Mouse (Mus musculus): ENCODE data around the gene Copz2. TPM values are rescaled to one million over a fixed set of nuclear protein-coding genes. Genes with fewer than 3 reads are reported as not detected.

Gene Copz2
- polyA plus RNA-seq, 1 experiment from 2014 or later = 25.6 TPM

DNA sequence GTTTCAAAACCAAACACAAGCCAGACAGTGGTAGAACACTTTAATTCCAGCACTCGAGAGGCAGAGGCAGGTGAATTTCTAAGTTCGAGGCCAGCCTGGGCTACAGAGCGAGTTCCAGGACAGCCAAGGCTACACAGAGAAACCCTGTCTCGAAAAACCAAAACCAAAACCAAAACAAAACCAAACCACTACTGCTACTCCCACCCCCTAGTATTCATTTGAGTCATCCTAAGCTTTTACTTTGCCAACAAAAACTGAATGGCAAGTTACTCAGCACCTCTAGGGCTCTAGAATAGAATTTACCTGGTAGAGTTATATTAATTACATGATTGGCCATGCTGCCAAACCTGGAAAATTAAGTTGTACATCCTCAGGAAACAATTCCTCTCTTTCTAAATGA lies 10.0 kb downstream of the Copz2 start:
- H3K4me3 ChIP-seq = no peak overlapping the region
- H3K27ac ChIP-seq = no peak overlapping the region
- no peaks in the 10 kb centered on the region for H3K36me3 ChIP-seq (replicated peaks)
- no peaks in the 10 kb centered on the region for H3K9me3 ChIP-seq
- peaks cover 15% of the 10 kb centered on the region for H3K27me3 ChIP-seq (ENCODE audit: poor library complexity, severe bottlenecking)
- WGBS = 82% methylated on average over 4 of the region's 4 CpGs
- DNase-seq (ENCODE audit: extremely low spot score, low spot score) = no peak
- peaks cover 43% of the 10 kb centered on the region for H3K4me1 ChIP-seq

DNA sequence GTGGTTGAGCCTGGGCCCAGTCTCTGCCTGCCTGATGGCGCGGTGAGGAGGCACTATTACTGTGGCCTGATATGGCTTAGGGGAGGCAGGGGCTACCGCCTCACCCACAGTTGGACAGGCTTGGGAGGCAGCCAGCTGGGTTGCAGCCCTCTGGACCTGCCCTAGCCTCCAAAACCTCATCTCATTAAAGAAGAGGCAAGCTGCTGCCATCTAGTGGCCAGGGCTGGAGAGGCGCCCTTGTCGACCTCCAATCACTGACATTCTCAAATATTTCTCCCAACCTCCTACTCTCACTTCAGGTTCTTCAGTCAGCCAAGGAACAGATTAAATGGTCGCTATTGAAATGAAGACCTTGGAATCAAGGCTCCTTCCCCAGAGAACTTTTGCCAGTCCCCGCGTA lies 10.9 kb downstream of the Copz2 start:
- no peaks in the 10 kb centered on the region for H3K36me3 ChIP-seq (replicated peaks)
- peak; percentile 87 for DNase-seq (ENCODE audit: extremely low spot score, low spot score)
- H3K27me3 ChIP-seq (ENCODE audit: poor library complexity, severe bottlenecking) = peaks cover 15% of the 10 kb centered on the region
- no peak overlapping the region for H3K4me3 ChIP-seq
- 9% methylated on average over 8 of the region's 8 CpGs for WGBS
- H3K4me1 ChIP-seq = peaks cover 43% of the 10 kb centered on the region
- H3K9me3 ChIP-seq = no peaks in the 10 kb centered on the region
- no peak overlapping the region for H3K27ac ChIP-seq

DNA sequence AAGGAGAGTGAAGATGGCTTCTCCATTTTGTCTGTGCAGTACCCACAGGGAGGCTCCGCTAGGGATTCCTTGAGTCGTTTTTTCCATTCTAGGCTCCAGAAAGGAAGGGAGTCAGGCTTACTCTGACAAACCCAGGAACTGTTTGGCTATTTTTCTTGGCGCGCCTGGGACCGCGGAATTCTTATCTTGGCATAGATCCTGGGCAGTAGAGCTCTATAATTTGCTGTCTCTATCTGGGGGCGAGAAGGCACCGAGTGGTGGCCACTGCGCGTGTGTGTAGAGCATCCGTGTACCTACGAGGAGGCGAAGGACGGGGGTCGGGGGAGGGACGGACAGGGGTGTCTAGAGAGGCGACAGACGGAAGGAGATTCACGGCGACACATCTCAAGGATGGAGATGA lies 11.8 kb downstream of the Copz2 start:
- WGBS = 2% methylated on average over 20 of the region's 20 CpGs

DNA sequence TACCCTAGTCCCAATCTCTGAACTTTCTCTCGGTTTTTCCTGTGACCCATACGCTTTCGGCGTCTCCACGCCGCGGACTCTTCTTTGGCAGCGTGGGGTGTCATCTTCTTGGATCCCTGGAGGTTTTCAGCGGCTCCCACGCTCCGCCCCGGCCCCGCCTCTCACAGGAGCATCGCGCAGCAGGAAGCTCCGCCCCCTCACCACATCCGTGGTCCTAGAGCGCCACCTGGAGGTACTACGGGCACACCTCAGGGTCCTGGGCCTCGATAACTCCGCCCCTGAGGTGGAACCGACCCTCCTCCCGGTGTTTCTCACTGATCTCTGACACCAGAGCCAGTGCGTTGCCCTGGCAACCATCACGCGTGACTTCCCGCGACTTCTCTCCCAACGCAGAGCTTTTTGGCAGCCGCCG lies 12.2 kb downstream of the Copz2 start:
- peak; percentile 97 for DNase-seq (ENCODE audit: extremely low spot score, low spot score)
- Histone ChIP-seq H3K27ac (0 out of 2 replicates have a peak overlapping the region, but pooled peaks have one; percentile 54), H3K9me3 (no peaks in the 10 kb centered on the region), H3K4me1 (peaks cover 46% of the 10 kb centered on the region), H3K36me3 (replicated peaks) (no peaks in the 10 kb centered on the region), H3K4me3 (peak overlapping the region; percentile 58), H3K27me3 (ENCODE audit: poor library complexity, severe bottlenecking) (peaks cover 15% of the 10 kb centered on the region)
- under 1% methylated on average over 31 of the region's 31 CpGs for WGBS

More for the DNA sequence above, 11.8 kb downstream of the Copz2 start:
- Histone ChIP-seq H3K4me3 (peak overlapping the region; percentile 58), H3K27ac (no peak overlapping the region), H3K27me3 (ENCODE audit: poor library complexity, severe bottlenecking) (peaks cover 15% of the 10 kb centered on the region), H3K4me1 (peaks cover 43% of the 10 kb centered on the region), H3K9me3 (no peaks in the 10 kb centered on the region), H3K36me3 (replicated peaks) (no peaks in the 10 kb centered on the region)
- no peak for DNase-seq (ENCODE audit: extremely low spot score, low spot score)

DNA sequence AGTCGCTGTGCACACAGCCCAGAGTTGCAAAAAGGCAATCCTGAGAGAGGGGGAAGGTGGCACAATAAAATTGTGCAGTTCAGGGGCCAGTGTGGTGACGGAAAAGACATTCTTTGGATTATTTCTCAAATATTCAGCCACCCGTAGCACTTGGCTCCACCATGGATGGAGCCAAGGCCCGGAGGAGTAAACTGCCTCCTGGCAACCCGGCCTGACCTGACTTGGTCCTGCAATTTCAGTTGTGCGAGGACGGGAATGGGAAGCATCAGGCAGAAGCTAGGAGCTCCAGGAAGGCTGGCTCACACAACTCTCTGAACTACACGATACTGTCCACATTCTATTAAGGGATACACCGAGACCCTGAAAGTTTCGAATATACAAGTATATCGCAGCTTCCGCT lies 12.9 kb downstream of the Copz2 start:
- Histone ChIP-seq H3K4me3 (peak overlapping the region; percentile 58), H3K4me1 (peaks cover 51% of the 10 kb centered on the region), H3K36me3 (replicated peaks) (no peaks in the 10 kb centered on the region), H3K27me3 (ENCODE audit: poor library complexity, severe bottlenecking) (peaks cover 15% of the 10 kb centered on the region), H3K27ac (0 out of 2 replicates have a peak overlapping the region, but pooled peaks have one; percentile 54), H3K9me3 (no peaks in the 10 kb centered on the region)
- 70% methylated on average over 12 of the region's 12 CpGs for WGBS
- DNase-seq (ENCODE audit: extremely low spot score, low spot score) = no peak

DNA sequence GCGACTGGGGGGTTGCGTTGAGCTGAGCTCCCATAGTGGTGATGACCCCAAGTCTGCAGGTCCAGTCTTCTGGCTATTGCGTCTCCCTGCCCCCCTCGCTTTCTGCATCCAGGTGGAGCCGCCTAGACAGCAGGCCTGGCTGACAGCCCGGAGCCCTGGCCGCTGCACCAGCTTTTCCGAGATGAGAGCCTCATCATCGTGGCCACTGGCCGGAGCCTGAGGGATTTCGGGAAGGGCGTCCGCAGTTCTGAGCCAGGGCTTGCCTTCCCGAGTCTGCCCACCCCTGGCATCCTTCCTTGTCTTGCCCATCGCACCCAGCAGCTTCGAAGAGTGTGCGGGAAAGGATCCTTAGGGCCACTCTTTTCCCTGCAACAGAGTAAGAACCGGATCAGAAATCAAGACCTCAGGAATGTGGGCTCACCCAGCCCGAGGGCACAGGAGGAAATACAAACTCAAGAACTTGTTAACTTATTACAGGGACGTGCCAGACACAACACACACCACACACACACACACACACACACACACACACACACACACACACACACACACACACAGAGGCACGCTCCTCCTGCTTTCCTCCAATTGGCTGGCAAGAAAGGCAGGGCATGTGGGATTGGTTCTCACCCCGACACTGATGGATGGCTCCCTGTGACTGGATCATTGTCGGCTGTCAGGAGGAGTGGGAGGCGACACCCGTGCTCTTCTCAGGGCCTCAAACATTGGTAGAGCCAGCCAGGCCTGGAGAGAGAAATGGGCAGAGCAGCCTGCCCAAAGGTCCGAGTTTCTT lies 13.7 kb downstream of the Copz2 start:
- peak overlapping the region; percentile 38 for H3K4me3 ChIP-seq

DNA sequence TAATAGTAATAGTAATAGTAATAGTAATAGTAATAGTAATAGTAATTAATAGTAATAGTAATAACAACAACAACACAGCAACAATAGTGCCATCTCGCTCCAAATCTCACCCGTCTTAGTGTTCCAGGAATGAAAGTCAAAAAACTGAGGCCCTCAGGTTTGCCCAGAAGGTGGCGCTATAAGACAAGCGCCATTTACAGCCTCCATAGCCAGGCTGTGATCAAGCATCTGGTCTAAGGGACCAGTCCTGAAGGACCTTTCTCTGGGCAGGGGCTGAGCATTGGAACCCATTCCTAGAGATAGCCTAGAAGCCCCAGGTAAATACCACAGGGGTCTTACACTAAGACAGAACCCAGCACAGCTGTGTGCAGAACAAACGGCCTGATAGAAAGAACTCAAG lies 17.5 kb downstream of the Copz2 start:
- WGBS = 16% methylated on average over 5 of the region's 5 CpGs
- Histone ChIP-seq H3K4me3 (no peak overlapping the region), H3K4me1 (peaks cover 57% of the 10 kb centered on the region), H3K36me3 (replicated peaks) (no peaks in the 10 kb centered on the region), H3K9me3 (no peaks in the 10 kb centered on the region), H3K27me3 (ENCODE audit: poor library complexity, severe bottlenecking) (peaks cover 5% of the 10 kb centered on the region; the same call in 1 of the 2 replicates), H3K27ac (peak overlapping the region; percentile 84)
- DNase-seq (ENCODE audit: extremely low spot score, low spot score) = peak; percentile 81

More for the DNA sequence above, 13.7 kb downstream of the Copz2 start:
- peaks cover 52% of the 10 kb centered on the region for H3K4me1 ChIP-seq
- no peaks in the 10 kb centered on the region for H3K36me3 ChIP-seq (replicated peaks)
- no peaks in the 10 kb centered on the region for H3K9me3 ChIP-seq
- peaks cover 15% of the 10 kb centered on the region for H3K27me3 ChIP-seq (ENCODE audit: poor library complexity, severe bottlenecking)
- peak; percentile 79 for DNase-seq (ENCODE audit: extremely low spot score, low spot score)
- 22% methylated on average over 26 of the region's 26 CpGs for WGBS
- peak overlapping the region; percentile 80 for H3K27ac ChIP-seq

DNA sequence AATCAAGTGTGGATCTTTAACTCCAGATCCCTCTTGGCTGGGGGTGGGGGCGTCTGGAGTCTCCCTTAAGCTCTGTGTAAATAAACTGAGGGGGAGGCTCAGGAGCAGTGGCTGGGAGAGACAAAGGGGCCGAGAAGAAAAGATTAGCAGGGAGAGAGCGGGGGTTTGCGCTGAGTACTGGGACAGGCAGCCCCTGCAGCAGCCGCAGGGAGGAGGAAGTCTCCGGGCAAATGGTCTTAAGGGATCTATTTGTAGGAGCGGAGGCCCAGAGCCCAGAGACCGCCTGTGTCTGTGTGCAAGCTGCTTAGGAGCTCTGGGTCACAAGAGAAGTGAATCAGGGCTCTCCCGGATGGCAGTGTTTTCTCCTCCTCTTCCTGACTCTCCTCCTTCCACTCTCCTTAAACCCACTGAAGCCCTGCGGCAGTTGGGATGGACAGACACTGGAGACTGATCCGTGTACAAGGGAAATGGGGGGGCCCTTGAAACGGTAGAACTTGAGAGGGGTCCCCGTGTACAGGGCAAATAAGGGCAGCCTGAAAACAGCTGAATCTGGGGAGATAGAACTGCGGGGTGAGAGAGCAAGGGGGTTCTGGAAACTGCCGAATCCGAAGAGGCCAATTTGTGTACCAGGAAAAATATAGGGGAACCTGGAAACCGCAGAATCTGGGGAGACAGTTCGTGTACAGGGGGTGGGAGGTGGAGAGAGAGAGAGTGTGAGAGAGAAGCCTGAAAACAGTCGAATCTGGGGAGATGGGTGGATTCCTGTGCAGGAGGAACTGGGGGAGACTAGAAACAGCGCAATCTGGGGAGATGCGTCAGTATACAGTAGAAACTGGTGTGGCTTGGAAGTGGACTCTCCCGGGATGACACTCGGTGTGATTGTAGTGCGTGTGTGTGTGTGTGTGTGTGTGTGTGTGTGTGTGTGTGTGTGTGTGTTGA lies 23.0 kb downstream of the Copz2 start:
- H3K4me3 ChIP-seq = peak overlapping the region; percentile 39
- H3K27ac ChIP-seq = peak overlapping the region; percentile 95
- H3K27me3 ChIP-seq (ENCODE audit: poor library complexity, severe bottlenecking) = no peaks in the 10 kb centered on the region
- peak; percentile 82 for DNase-seq (ENCODE audit: extremely low spot score, low spot score)
- no peaks in the 10 kb centered on the region for H3K36me3 ChIP-seq (replicated peaks)
- H3K4me1 ChIP-seq = peaks cover 81% of the 10 kb centered on the region
- no peaks in the 10 kb centered on the region for H3K9me3 ChIP-seq
- 2% methylated on average over 24 of the region's 24 CpGs for WGBS

DNA sequence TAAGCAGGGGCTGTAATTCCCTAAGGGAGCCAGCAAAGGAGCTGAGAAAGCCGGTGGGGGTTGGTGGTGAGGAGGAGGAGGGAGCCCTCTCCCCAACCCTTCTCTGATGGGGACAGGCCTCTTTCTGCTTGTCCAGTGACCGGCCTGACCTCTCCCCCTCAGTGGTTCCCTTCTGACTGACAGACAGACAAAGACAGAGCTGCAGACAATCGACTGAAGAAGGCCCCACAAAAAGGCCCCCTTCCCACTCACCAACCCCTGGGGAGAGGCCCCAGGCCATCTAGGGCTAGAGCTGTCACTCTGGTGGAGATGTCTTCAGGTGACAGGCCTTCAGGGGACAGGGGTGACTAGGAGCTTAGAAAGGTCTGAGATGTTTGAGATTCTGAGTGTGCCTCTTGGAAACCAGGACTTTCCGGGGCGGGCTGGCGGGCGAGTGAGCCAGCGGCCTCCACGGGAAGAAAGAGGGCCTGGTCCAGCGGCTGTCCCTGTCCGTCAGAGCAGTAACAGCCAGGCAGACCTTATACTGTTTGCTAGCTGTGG lies 24.0 kb downstream of the Copz2 start:
- H3K4me3 ChIP-seq = peak overlapping the region; percentile 39
- H3K36me3 ChIP-seq (replicated peaks) = no peaks in the 10 kb centered on the region
- H3K4me1 ChIP-seq = peaks cover 90% of the 10 kb centered on the region
- no peaks in the 10 kb centered on the region for H3K9me3 ChIP-seq
- H3K27ac ChIP-seq = peak overlapping the region; percentile 95
- no peaks in the 10 kb centered on the region for H3K27me3 ChIP-seq (ENCODE audit: poor library complexity, severe bottlenecking)
- DNase-seq (ENCODE audit: extremely low spot score, low spot score) = peak; percentile 73
- 7% methylated on average over 11 of the region's 11 CpGs for WGBS

DNA sequence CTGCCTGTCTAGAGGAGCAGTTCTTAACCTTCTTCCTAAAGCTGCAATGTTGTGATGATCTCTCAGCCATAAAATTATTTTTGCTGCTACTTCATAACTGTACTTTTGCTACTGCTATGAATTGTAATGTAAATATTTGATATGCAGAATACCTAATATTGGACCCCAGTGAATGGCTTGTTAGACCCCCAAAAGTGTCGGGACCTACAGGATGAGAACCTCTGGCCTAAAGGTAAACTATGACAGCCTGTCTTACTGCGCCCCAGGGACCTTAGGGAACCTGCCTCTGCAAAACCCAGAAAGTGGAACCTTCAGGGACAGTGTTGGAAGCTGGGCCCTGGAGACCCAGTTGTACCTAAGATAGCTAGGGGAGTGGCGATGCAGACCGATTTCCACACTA lies 25.6 kb downstream of the Copz2 start:
- peak overlapping the region; percentile 95 for H3K27ac ChIP-seq
- WGBS = 8% methylated on average over 4 of the region's 4 CpGs
- no peak for DNase-seq (ENCODE audit: extremely low spot score, low spot score)
- peaks cover 96% of the 10 kb centered on the region for H3K4me1 ChIP-seq
- H3K4me3 ChIP-seq = peak overlapping the region; percentile 46
- no peaks in the 10 kb centered on the region for H3K36me3 ChIP-seq (replicated peaks)
- no peaks in the 10 kb centered on the region for H3K9me3 ChIP-seq
- no peaks in the 10 kb centered on the region for H3K27me3 ChIP-seq (ENCODE audit: poor library complexity, severe bottlenecking)

DNA sequence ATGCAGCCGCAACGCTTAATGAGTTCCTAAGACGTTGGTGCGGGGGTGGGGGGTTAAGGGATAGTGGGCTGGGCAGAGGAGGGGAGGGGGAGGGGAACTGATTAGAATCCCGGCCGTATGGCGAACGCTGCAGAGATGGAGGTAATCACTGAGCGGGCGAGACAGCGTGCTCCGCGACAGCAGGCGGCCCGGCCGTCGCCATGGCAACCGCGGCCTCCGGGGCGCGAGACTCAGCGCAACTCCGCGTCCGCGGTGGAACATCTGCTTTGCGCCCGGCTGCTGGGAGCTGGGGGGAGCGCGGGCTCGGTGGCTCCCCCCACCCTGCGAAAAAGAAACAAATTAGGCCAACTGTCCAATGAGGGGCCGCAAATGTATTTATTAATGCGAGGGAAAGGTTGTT lies 26.1 kb downstream of the Copz2 start:
- DNase-seq (ENCODE audit: extremely low spot score, low spot score) = peak; percentile 95
- Histone ChIP-seq H3K4me3 (peak overlapping the region; percentile 46), H3K27ac (peak overlapping the region; percentile 95), H3K27me3 (ENCODE audit: poor library complexity, severe bottlenecking) (no peaks in the 10 kb centered on the region), H3K4me1 (peaks cover 95% of the 10 kb centered on the region), H3K36me3 (replicated peaks) (no peaks in the 10 kb centered on the region), H3K9me3 (no peaks in the 10 kb centered on the region)
- WGBS = 0% methylated on average over 35 of the region's 35 CpGs

DNA sequence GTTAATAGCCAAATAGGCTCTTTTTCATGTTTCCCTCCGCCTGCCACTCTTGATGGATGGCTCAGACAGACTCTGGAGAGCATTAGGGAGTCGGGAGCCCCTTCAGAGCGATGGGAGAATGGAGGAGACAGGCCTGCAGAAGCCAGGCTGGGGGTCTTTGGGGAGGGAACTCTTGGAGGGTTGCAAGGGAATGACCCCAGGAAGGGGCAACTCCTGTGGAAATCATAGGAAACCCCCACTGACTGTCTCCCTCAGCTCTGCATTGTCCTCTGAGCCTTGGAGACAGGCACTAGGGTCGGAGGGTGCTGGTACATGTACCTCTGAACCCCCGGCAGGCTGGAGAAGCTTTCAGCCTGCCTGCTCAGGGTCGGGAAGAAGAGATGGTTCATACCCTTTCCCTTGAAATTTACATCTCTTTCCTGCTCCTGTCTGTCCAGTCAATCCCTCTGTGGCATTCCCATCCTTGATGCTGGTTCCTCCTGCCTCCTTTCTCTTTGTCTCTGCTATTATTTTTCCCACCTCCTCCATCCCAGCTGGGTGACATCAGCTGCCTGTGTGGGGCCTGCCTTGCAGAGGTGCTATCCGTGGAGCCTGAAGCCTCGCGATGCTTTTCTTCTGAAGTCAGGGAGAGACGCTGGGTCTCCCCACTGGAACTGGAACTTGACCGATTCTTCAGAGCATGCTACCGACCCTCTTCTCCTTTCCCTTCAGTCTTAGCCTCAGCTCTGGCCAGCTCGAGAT lies 26.8 kb downstream of the Copz2 start:
- H3K36me3 ChIP-seq (replicated peaks) = no peaks in the 10 kb centered on the region
- peak overlapping the region; percentile 46 for H3K4me3 ChIP-seq
- peak; percentile 74 for DNase-seq (ENCODE audit: extremely low spot score, low spot score)
- H3K4me1 ChIP-seq = peaks cover 92% of the 10 kb centered on the region
- H3K27ac ChIP-seq = peak overlapping the region; percentile 95
- H3K9me3 ChIP-seq = no peaks in the 10 kb centered on the region
- 2% methylated on average over 13 of the region's 13 CpGs for WGBS
- no peaks in the 10 kb centered on the region for H3K27me3 ChIP-seq (ENCODE audit: poor library complexity, severe bottlenecking)
